Mouse (Mus musculus): Measurements from ENCODE around the gene Ocrl. TPM values are rescaled to one million over a fixed set of nuclear protein-coding genes. Genes with fewer than 3 reads are reported as not detected.

The Ocrl gene
- polyA plus RNA-seq, 1 experiment from 2014 or later, result 33.5 TPM

DNA sequence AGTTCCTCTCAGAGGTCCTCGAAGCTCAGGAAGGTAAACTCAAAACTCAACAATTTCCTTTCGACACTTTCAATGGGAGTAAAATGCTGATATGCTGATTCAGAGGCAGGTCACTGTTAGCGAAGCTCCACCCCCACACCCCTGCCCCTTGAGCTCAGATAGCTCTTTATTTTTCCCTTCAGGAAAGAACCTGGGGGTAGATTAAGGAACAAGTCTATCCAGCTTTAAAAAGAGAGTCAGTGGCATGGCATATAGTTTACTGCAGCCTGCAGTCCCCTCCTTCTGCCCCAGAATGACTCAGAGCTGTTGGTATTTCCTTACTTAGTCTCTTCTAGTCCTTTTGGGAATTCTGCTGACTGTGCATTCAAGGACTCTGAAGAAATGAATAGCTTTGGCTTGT lies 18.3 kb downstream of the Ocrl start:
- Histone ChIP-seq H3K36me3 (peaks cover 9% of the 10 kb centered on the region; the same call in 1 of the 2 replicates), H3K27me3 (no peaks in the 10 kb centered on the region), H3K4me1 (replicated peaks) (no peaks in the 10 kb centered on the region), H3K9ac (no peak overlapping the region), H3K9me3 (no peaks in the 10 kb centered on the region), H3K4me2 (no peak overlapping the region), H3K27ac (replicated peaks) (no peak overlapping the region), H3K4me3 (no peak overlapping the region)
- no peak for ATAC-seq (ENCODE audit: low FRiP score, low read depth)
- WGBS, result 84% methylated on average over 3 of the region's 3 CpGs

DNA sequence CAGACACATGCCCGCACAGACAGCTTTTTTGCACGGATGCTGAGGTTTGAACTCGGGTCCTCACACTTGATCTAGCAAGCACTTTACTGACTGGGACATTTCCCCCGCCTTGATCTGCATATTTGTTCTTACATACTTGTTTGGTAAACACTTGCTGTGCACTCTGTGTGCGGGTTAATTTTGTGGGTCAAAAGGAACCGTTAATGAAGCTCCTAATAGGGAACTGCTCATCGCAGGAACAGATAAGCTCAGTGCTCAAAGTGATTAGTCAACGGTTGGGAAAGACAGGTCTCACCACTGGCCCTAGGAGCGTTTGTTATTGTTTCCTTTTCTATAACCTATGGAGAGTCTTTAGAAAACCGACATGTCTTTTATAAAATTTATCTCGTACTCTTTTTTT lies 22.2 kb downstream of the Ocrl start:
- H3K9ac ChIP-seq, result no peak overlapping the region
- ATAC-seq (ENCODE audit: low FRiP score, low read depth), result no peak

DNA sequence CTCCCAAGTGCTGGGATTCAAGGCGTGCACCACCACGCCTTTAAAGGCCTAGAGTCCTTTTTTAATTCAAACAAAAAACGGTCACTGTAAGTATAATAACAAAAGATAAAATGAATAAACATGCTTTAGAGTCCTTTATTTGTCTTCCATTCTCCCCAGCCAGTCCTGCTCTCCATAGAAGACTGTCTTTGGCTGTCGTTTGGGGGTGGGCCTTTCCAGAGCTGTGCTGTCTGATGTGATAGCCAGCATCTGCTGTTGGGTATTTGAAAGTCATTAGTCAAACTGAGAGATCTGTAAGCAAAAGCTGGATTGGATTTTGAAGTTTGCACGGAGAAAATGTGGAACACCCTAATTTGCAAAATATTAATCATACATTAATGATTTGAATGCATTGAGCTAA lies 24.7 kb downstream of the Ocrl start:
- H3K27me3 ChIP-seq, result no peaks in the 10 kb centered on the region
- no peak overlapping the region for H3K27ac ChIP-seq (replicated peaks)
- peaks cover 2% of the 10 kb centered on the region; the same call in 1 of the 2 replicates for H3K36me3 ChIP-seq
- no peak overlapping the region for H3K4me3 ChIP-seq
- H3K4me2 ChIP-seq, result no peak overlapping the region
- WGBS, result 56% methylated on average over 5 of the region's 5 CpGs
- no peak overlapping the region for H3K9ac ChIP-seq
- no peaks in the 10 kb centered on the region for H3K4me1 ChIP-seq (replicated peaks)
- ATAC-seq (ENCODE audit: low FRiP score, low read depth), result no peak
- no peaks in the 10 kb centered on the region for H3K9me3 ChIP-seq

More for the DNA sequence above, 22.2 kb downstream of the Ocrl start:
- no peak overlapping the region for H3K4me2 ChIP-seq
- no peaks in the 10 kb centered on the region for H3K4me1 ChIP-seq (replicated peaks)
- H3K4me3 ChIP-seq, result no peak overlapping the region
- peaks cover 9% of the 10 kb centered on the region; the same call in 1 of the 2 replicates for H3K36me3 ChIP-seq
- H3K27ac ChIP-seq (replicated peaks), result no peak overlapping the region
- no peaks in the 10 kb centered on the region for H3K9me3 ChIP-seq
- H3K27me3 ChIP-seq, result no peaks in the 10 kb centered on the region
- 92% methylated on average over 11 of the region's 11 CpGs for WGBS

DNA sequence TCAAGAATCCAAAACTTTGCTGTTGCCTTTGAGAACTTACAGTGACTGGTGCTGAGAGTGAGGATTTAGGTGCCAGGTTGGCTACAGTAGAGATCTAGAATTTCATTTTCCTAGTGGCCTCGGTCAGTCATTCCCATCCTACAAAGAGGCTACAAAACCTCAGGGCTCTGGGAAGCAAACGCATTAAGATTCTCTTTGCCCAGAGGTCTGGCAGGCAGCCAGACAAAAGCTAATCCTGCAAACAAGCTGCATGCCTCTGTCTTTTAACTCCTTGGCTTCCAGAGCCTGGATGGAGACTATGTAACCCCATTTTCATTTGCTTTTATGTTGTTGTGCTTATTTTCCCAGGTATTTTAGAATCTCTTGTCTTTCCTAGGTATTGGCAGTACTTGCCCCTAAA lies 25.6 kb downstream of the Ocrl start:
- Histone ChIP-seq H3K4me3 (no peak overlapping the region), H3K27me3 (no peaks in the 10 kb centered on the region), H3K9ac (no peak overlapping the region), H3K27ac (replicated peaks) (no peak overlapping the region), H3K4me1 (replicated peaks) (no peaks in the 10 kb centered on the region), H3K36me3 (no peaks in the 10 kb centered on the region), H3K9me3 (no peaks in the 10 kb centered on the region), H3K4me2 (no peak overlapping the region)
- WGBS, result 18% methylated on average over 2 of the region's 2 CpGs
- ATAC-seq (ENCODE audit: low FRiP score, low read depth), result no peak

DNA sequence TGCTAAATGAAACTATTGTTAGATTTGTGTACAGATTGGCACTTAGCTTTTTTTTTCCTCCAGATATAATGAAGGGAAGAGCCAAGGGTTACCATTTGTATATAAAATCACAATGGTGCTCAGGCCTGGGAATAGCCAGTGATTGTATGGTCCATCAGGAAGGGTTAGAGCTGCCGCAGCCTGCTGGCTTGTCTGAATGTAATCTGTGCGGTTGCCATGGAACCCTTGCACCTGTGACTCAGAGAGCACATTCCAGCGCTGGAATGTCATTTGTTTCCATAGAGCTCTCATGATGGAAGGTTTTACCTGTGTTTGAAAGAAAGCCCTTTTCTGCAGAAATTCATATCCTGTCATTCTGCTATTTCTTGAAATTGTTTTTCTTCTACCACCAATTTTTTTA lies 37.5 kb downstream of the Ocrl start:
- Histone ChIP-seq H3K9me3 (no peaks in the 10 kb centered on the region), H3K27me3 (no peaks in the 10 kb centered on the region), H3K4me3 (no peak overlapping the region), H3K4me1 (replicated peaks) (no peaks in the 10 kb centered on the region), H3K9ac (no peak overlapping the region), H3K27ac (replicated peaks) (peak overlapping the region; percentile 25; the same call in 1 of the 2 replicates), H3K36me3 (0 out of 2 replicates have a peak, but pooled peaks cover 5% of the 10 kb centered on the region), H3K4me2 (no peak overlapping the region)
- WGBS, result 31% methylated on average over 3 of the region's 3 CpGs
- peak; percentile 85; the same call in 1 of the 2 replicates for ATAC-seq (ENCODE audit: low FRiP score, low read depth)

DNA sequence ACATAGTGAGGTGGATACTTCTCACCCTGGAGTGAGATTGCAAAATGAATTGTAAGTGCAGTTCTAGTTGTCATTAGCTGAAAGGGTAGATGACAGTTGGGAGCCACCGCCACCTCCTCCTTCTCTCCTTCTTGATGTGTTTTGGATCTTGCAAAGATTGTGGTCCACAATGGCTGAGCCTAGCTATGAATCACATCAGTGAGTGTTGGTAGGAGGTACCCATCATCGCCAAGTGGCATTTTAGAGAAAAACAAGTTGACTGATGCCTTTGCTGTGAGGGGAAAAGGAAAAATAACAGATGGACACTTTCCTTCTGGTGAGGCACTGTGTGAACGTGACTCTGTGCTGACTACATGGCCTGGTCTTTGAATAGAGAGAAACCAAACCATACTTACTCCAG lies 50.4 kb downstream of the Ocrl start:
- H3K9me3 ChIP-seq, result no peaks in the 10 kb centered on the region
- no peaks in the 10 kb centered on the region for H3K27me3 ChIP-seq
- no peak overlapping the region for H3K9ac ChIP-seq
- WGBS, result 96% methylated on average over 3 of the region's 3 CpGs
- H3K36me3 ChIP-seq, result peaks cover 7% of the 10 kb centered on the region; the same call in 1 of the 2 replicates
- no peak for ATAC-seq (ENCODE audit: low FRiP score, low read depth)
- H3K4me1 ChIP-seq (replicated peaks), result no peaks in the 10 kb centered on the region
- H3K4me2 ChIP-seq, result no peak overlapping the region
- no peak overlapping the region for H3K27ac ChIP-seq (replicated peaks)
- H3K4me3 ChIP-seq, result no peak overlapping the region

DNA sequence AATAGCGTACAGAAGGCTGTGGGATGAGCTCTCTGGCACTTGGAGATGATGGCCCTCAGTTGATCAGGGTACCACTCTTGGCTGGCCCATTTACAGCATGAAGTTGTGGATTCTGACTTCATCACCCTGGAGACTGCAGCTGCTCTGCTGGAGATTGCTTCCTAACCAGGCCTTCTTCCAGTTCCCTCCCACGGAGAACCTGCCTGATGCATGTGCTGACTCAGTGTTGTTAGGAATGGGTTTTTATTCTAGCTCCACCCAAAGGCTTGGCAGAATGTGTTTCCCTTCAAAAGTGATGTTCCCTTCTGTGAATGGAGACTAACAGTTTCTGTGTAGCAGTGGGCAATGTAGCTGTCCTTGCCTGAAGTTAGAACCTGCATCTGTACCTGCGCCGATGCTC lies 58.2 kb downstream of the Ocrl start:
- 90% methylated on average over 4 of the region's 4 CpGs for whole genome bisulfite sequencing
- no peak overlapping the region for H3K27ac ChIP-seq (replicated peaks)

DNA sequence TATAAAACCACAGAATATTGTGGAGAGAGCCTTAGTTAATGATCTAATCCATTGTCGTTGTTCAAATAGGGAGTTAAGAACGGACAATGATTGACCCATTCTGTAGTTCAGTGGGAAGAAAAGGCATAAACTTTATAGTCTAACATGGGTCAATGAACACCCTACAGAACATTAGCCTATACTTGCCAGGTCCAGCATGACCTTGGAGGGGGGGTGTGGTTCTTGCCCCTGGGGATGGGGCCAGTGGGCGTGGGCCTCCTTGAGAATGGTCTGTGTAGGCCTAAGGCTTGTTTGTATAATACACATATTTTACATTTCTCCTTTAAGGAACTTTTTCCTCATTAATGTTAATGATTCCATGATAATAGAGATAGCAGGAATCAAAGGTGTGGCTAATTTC lies 58.7 kb downstream of the Ocrl start:
- H3K27me3 ChIP-seq, result no peaks in the 10 kb centered on the region
- no peak for ATAC-seq (ENCODE audit: low FRiP score, low read depth)
- H3K9me3 ChIP-seq, result no peaks in the 10 kb centered on the region
- no peak overlapping the region for H3K4me3 ChIP-seq
- 93% methylated on average over 3 of the region's 3 CpGs for WGBS
- H3K4me1 ChIP-seq (replicated peaks), result no peaks in the 10 kb centered on the region
- H3K36me3 ChIP-seq, result no peaks in the 10 kb centered on the region
- no peak overlapping the region for H3K4me2 ChIP-seq
- no peak overlapping the region for H3K9ac ChIP-seq
- no peak overlapping the region for H3K27ac ChIP-seq (replicated peaks)

More for the DNA sequence above, 58.2 kb downstream of the Ocrl start:
- Histone ChIP-seq H3K4me1 (replicated peaks) (no peaks in the 10 kb centered on the region), H3K27me3 (no peaks in the 10 kb centered on the region), H3K4me2 (no peak overlapping the region), H3K4me3 (no peak overlapping the region), H3K9ac (no peak overlapping the region), H3K36me3 (no peaks in the 10 kb centered on the region), H3K9me3 (no peaks in the 10 kb centered on the region)
- no peak for ATAC-seq (ENCODE audit: low FRiP score, low read depth)

DNA sequence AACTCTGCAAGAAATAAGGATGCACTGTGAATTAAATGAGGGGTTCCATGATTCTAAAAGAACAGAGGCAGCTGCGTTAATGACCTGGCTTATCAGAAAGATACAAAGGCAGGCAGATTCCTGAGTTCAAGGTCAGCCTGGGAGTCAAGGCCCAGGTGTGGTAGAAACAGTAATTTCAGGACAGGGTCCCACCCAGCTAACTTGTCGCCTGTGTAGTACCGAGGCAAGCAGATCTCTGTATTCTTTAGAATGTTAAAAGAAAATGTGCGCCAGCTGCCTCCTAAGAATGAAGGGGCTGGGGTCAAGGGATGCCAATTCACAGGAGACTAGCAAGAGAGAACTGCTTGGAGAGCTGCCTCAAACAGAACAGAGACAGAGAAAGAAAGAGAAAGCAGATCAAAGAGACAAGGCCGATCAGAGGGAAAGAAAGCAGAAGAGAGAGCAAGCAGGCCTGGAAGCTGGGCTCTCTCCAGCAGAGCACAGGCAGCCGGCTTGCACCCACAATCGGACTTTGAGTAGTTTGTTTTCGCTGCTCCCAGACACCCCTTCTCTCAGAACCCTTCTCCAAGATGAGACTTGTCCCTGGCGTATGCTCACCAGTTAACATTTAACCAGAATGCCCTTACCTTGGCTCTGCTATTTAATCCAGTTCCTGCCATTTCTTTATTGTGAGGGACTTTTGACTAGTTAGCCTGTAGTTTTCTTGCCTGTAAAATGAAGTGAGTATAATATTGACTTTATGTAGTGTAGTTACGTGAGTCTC lies 59.4 kb downstream of the Ocrl start:
- Histone ChIP-seq H3K27me3 (no peaks in the 10 kb centered on the region), H3K4me3 (no peak overlapping the region), H3K36me3 (no peaks in the 10 kb centered on the region), H3K4me1 (replicated peaks) (no peaks in the 10 kb centered on the region), H3K9me3 (no peaks in the 10 kb centered on the region), H3K27ac (replicated peaks) (no peak overlapping the region), H3K9ac (no peak overlapping the region), H3K4me2 (no peak overlapping the region)
- no peak for ATAC-seq (ENCODE audit: low FRiP score, low read depth)
- WGBS, result 68% methylated on average over 10 of the region's 10 CpGs

DNA sequence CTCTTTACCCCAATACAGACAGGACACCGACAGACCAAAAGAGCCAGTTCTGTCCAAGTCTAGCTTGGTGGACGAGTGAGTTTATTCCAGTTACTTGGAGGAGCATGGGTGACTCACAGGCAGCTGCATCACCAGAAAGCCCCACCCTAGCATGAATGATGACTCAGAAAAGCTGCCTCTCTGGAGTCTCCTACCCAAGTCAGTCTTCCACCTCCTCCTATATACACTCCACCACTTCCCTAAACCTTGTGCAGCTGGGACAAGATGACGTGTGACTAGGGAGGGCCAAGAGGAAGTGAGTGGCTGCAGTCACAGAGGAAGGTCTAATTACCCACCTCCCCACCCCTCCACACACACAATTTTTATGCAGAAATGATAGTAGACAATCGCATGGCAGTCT lies 64.4 kb downstream of the Ocrl start:
- WGBS, result 82% methylated on average over 4 of the region's 4 CpGs
- no peak for ATAC-seq (ENCODE audit: low FRiP score, low read depth)
- Histone ChIP-seq H3K27me3 (no peaks in the 10 kb centered on the region), H3K9me3 (no peaks in the 10 kb centered on the region), H3K4me1 (replicated peaks) (no peaks in the 10 kb centered on the region), H3K4me2 (no peak overlapping the region), H3K9ac (no peak overlapping the region), H3K27ac (replicated peaks) (no peak overlapping the region), H3K4me3 (no peak overlapping the region), H3K36me3 (no peaks in the 10 kb centered on the region)

DNA sequence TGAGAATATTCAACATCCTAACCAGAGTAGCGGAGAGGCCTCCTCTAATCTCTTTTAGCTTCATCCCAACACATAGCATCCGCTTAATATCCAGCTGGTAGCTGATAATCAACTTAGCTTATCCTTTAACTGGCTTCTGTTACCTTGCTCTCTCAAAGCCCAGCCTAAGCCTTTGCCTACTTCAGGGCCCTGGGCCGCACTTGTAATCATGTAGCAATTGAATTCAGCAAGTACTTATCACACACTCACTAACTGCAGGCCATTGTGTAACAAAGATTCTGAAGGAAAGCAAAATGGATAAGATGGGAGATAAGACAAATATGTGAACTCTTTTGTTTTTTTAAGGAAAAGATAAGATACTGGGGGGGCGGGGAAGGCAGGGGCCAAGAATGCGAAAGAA lies 64.9 kb downstream of the Ocrl start:
- H3K27ac ChIP-seq (replicated peaks), result no peak overlapping the region
- H3K4me2 ChIP-seq, result no peak overlapping the region
- ATAC-seq (ENCODE audit: low FRiP score, low read depth), result no peak
- WGBS, result 89% methylated on average over 5 of the region's 5 CpGs
- no peaks in the 10 kb centered on the region for H3K27me3 ChIP-seq
- no peaks in the 10 kb centered on the region for H3K4me1 ChIP-seq (replicated peaks)
- H3K36me3 ChIP-seq, result no peaks in the 10 kb centered on the region
- H3K4me3 ChIP-seq, result no peak overlapping the region
- H3K9me3 ChIP-seq, result no peaks in the 10 kb centered on the region
- no peak overlapping the region for H3K9ac ChIP-seq

DNA sequence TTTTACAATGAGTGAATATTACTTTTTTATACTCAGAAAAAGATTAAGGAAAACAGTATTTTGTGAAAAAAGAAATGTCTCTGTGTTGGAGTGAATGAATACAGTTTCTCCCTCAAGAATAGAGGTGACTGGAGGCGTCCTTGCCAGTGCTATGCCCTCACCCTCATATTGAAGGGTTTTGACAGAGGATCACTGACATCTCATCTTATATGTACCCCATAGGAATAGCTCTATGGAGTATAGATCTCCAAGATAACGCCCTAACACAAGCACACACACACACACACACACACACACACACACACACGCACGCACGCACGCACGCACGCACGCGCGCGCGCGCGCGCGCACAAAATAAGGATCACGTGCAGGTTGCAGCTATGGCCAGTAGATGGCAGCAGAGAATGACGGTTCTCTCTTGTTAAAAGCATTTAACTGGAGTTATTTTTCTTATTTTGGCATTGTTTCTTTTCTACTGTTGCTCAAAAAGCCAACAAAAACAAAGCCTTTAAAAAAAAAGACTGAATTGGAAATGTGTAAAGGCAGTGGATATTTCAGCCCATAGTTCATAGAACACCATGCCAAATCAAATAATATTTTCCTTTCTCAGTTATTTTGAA lies 72.9 kb downstream of the Ocrl start:
- Histone ChIP-seq H3K36me3 (no peaks in the 10 kb centered on the region), H3K4me1 (replicated peaks) (peaks cover 4% of the 10 kb centered on the region; the same call in 1 of the 2 replicates), H3K4me3 (peak overlapping the region; percentile 30), H3K4me2 (peak overlapping the region; percentile 49), H3K9ac (no peak overlapping the region), H3K9me3 (no peaks in the 10 kb centered on the region), H3K27me3 (no peaks in the 10 kb centered on the region), H3K27ac (replicated peaks) (no peak overlapping the region)
- 21% methylated on average over 19 of the region's 19 CpGs for WGBS
- peak; percentile 48; the same call in 1 of the 2 replicates for ATAC-seq (ENCODE audit: low FRiP score, low read depth)

All from hindbrain, embryonic 15.5 days (tissue).